Mouse (Mus musculus) liver, embryonic 14.5 days (tissue): ENCODE results near the gene Usf2. TPM values are rescaled to one million over a fixed set of nuclear protein-coding genes. Genes with fewer than 3 reads are reported as not detected.

Source experiments
- ATAC-seq: fragments of 200-750 bp; cut with Nextera tagmentation; 2 replicates; pipeline ENCODE4 v1.8.0; 2017; ENCODE audit warnings: moderate number of reproducible peaks, mild to moderate bottlenecking, moderate library complexity; ENCODE audit not compliant: insufficient read depth
- DNase-seq, 3 experiments: peaks; one replicate each; pipeline ENCODE4 v3.0.0-alpha.2; 2012 to 2013; ENCODE audit warnings: low read depth in 3 of 3, low spot score in 3 of 3
- H3K27ac ChIP-seq: fragments of 300-500 bp; sonication (generic); 2 replicates; pipeline ENCODE4 v1.5.1; 2014; ENCODE audit warnings: moderate library complexity, mild to moderate bottlenecking, control low read depth, inconsistent platforms
- H3K27me3 ChIP-seq: fragments of 300-500 bp; sonication (generic); 2 replicates; pipeline ENCODE4 v1.6.1; 2014; ENCODE audit warnings: mild to moderate bottlenecking, low read length, moderate library complexity; ENCODE audit not compliant: control insufficient read depth, insufficient read depth
- H3K36me3 ChIP-seq: fragments of 300-500 bp; sonication (generic); replicated peaks from 2 replicates; pipeline ENCODE4 v1.6.1; 2014; ENCODE audit warnings: low read depth; ENCODE audit not compliant: control insufficient read depth, insufficient read depth
- H3K4me1 ChIP-seq, 2 experiments: fragments of 200-500 bp in 1 of 2; fragments of 300-500 bp in 1 of 2; sonication (generic) in 1 of 2; replicated peaks; 2 replicates each; pipeline ENCODE4 v1.6.1; 2012 to 2014; ENCODE audit warnings: antibody characterized with exemption in 1 of 2, inconsistent platforms in 1 of 2, low read length in 1 of 2; ENCODE audit not compliant: control insufficient read depth in 2 of 2, insufficient read depth in 2 of 2
- H3K4me2 ChIP-seq: fragments of 300-500 bp; sonication (generic); 2 replicates; pipeline ENCODE4 v1.6.1; 2014; ENCODE audit warnings: low read depth, mild to moderate bottlenecking, control low read depth, moderate library complexity
- H3K4me3 ChIP-seq, 2 experiments: fragments of 200-500 bp in 1 of 2; fragments of 300-500 bp in 1 of 2; sonication (generic) in 1 of 2; 2 replicates each; pipeline ENCODE4 v1.5.1; 2012 to 2014; ENCODE audit warnings: low read depth in 2 of 2, low read length in 2 of 2, mild to moderate bottlenecking in 2 of 2, control low read depth in 1 of 2, inconsistent platforms in 1 of 2, moderate library complexity in 1 of 2; ENCODE audit not compliant: insufficient read depth in 1 of 2
- H3K9ac ChIP-seq: fragments of 300-500 bp; sonication (generic); replicated peaks from 2 replicates; pipeline ENCODE4 v1.6.1; 2014; ENCODE audit warnings: mild to moderate bottlenecking, control low read depth, moderate library complexity
- H3K9me3 ChIP-seq: fragments of 300-500 bp; sonication (generic); 2 replicates; pipeline ENCODE4 v1.6.1; 2016; ENCODE audit warnings: low read length, mixed read lengths; ENCODE audit not compliant: control insufficient read depth
- CTCF ChIP-seq: IDR thresholded peaks from 2 replicates; pipeline ENCODE4 v1.5.1; 2016; ENCODE audit warnings: antibody characterized with exemption, low read depth, control low read depth
- EP300 ChIP-seq: IDR thresholded peaks from 2 replicates; pipeline ENCODE4 v1.6.1; 2016; ENCODE audit warnings: antibody characterized with exemption, low read depth
- WGBS: fragments of 180-500 bp; shearing (Covaris S2); extraction: QIAGEN DNeasy Blood & Tissue Kit; methylation state at CpG from one replicate; pipeline ENCODE4 v1.1.7; 2014; ENCODE audit not compliant: insufficient replicate concordance; 5-methylcytosine and 5-hydroxymethylcytosine counted together
- polyA plus RNA-seq, 2 experiments: library from polyadenylated mRNA; depleted of rRNA in 1 of 2; stranded (reverse) in 1 of 2; unstranded in 1 of 2; fragments of >200 nt; fragmentation: Nextera tagmentation in 1 of 2; extraction: Ambion mirVana in 1 of 2; gene quantifications; 2 replicates each; pipeline versions ENCODE4 v1.2.1 to v1.2.3; 2012 to 2014

Gene Usf2
- polyA plus RNA-seq, 2 experiments: 10.2 to 50.6 TPM

GRCm38 (mm10) chr7:30966657-30967056 lies 10.1 kb upstream of the Usf2 start:
- no peak for TF ChIP-seq EP300
- Histone ChIP-seq H3K9me3 (no peaks in the 10 kb centered on the region), H3K4me2 (no peak overlapping the region), H3K27ac (no peak overlapping the region), H3K4me3 (no peak overlapping the region), H3K27me3 (no peaks in the 10 kb centered on the region), H3K36me3 (no peaks in the 10 kb centered on the region), H3K4me1 (peaks cover 5% of the 10 kb centered on the region in 2 experiments; a peak in 2 of 4 replicates), H3K9ac (no peak overlapping the region)
- ATAC-seq: no peak
- 43% methylated on average over 3 of the region's 3 CpGs for WGBS
- no peak for DNase-seq

DNA sequence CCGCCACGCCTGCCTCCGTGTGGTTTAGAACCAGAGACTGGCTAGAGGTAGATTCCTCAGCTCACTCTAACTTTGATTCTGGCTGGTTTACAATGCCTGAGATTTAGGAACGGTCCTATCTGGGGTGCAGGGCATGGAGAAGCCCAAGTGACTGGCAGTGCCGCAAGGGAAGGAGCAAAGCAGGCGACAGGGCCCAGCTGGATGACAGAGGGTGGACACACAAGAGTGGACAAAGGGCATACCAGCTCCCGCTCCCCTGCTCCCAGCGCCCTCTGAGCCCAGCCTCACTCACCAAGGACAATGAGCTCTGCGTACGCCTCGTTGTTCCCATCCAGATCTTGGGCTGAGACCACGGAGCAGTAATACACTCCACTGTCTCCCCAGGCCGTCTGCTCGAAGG lies 9.1 kb upstream of the Usf2 start:
- H3K9ac ChIP-seq: no peak overlapping the region
- WGBS: 77% methylated on average over 14 of the region's 14 CpGs

GRCm38 (mm10) chr7:30964366-30964765 lies 7.8 kb upstream of the Usf2 start:
- H3K27me3 ChIP-seq: no peaks in the 10 kb centered on the region
- no peak overlapping the region for H3K9ac ChIP-seq
- H3K36me3 ChIP-seq: no peaks in the 10 kb centered on the region; the same call in 1 of the 2 replicates
- H3K4me3 ChIP-seq: no peak overlapping the region
- peaks cover 5% of the 10 kb centered on the region in 2 experiments; a peak in 2 of 4 replicates for H3K4me1 ChIP-seq
- no peak overlapping the region for H3K27ac ChIP-seq
- 72% methylated on average over 7 of the region's 7 CpGs for WGBS
- TF ChIP-seq CTCF (no peak), EP300 (no peak)
- no peak overlapping the region for H3K4me2 ChIP-seq
- H3K9me3 ChIP-seq: no peaks in the 10 kb centered on the region
- no peak for ATAC-seq
- no peak for DNase-seq

More for the DNA sequence above, 9.1 kb upstream of the Usf2 start:
- Histone ChIP-seq H3K4me2 (no peak overlapping the region), H3K4me1 (peaks cover 5% of the 10 kb centered on the region in 2 experiments; a peak in 2 of 4 replicates), H3K27ac (no peak overlapping the region), H3K9me3 (no peaks in the 10 kb centered on the region), H3K27me3 (no peaks in the 10 kb centered on the region), H3K4me3 (no peak overlapping the region), H3K36me3 (no peaks in the 10 kb centered on the region)
- TF ChIP-seq CTCF (no peak), EP300 (no peak)
- no peak for DNase-seq
- ATAC-seq: no peak

DNA sequence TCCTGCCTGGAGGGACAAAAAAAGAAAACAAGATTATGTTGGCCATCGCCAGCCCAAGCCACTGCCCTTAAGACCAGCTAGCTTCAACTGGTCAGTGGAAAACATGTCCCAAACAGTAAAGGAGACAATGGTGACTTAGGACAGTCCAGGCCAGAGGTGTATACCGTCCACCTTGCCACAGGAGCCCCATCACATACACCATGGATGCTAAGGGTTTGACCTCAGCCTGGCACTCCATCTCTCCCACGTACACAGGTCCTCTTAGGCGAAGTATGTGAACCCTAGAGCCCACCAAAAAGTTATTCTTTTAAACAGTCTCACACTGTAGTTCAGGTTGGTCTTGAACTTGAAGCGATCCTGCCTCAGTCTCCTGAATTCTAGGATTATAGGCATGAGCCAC lies 6.3 kb upstream of the Usf2 start:
- Histone ChIP-seq H3K36me3 (no peaks in the 10 kb centered on the region; the same call in 1 of the 2 replicates), H3K4me2 (no peak overlapping the region), H3K4me3 (no peak overlapping the region), H3K9ac (no peak overlapping the region), H3K4me1 (peaks cover 7 to 9% of the 10 kb centered on the region in 2 experiments; a peak in 3 of 4 replicates), H3K27ac (no peak overlapping the region), H3K27me3 (no peaks in the 10 kb centered on the region), H3K9me3 (no peaks in the 10 kb centered on the region)
- 69% methylated on average over 5 of the region's 5 CpGs for WGBS
- ATAC-seq (no peak), DNase-seq (no peak)
- no peak for TF ChIP-seq CTCF
- no peak for TF ChIP-seq EP300

DNA sequence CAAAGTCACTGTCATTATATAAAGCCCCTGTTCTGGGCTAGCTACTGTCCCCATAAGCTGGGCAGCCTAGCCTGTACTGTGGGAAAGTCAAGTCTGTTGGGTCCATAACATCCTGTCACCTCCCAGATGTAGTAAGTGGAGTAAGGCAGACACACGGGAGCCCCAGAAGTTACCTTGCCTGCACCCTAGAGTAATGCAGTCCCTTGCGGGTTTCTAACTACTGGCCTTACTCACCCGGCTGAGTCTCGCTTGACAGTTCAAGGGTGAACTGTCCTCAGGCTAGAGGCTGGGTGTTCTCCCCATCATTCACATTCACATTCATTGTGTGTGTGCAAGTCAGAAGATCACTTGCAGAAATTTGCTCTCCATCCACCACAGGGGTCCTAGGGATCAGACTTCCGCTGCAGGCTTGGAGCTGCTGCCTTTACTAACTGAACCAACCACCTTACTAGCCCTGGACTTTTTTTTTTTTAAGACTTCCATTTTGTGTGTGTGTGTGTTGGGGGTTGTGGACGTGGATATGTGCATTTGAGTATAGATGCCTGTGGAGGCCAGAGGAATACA lies 3.3 kb upstream of the Usf2 start:
- no peak overlapping the region for H3K27ac ChIP-seq

More for the DNA sequence above, 3.3 kb upstream of the Usf2 start:
- DNase-seq: no peak
- WGBS: 76% methylated on average over 6 of the region's 6 CpGs
- H3K4me1 ChIP-seq: peaks cover 12 to 16% of the 10 kb centered on the region in 2 experiments
- TF ChIP-seq EP300 (no peak), CTCF (no peak)
- no peak overlapping the region for H3K4me2 ChIP-seq
- no peak overlapping the region for H3K4me3 ChIP-seq
- no peaks in the 10 kb centered on the region for H3K9me3 ChIP-seq
- no peak for ATAC-seq
- no peak overlapping the region for H3K9ac ChIP-seq
- H3K27me3 ChIP-seq: no peaks in the 10 kb centered on the region
- peaks cover 3% of the 10 kb centered on the region; the same call in 1 of the 2 replicates for H3K36me3 ChIP-seq
